Mouse (Mus musculus) monocyte, adult 5-6 weeks (primary cell): ENCODE measurements around the gene Gm2174. TPM values are rescaled to one million over a fixed set of nuclear protein-coding genes. Genes with fewer than 3 reads are reported as not detected.

Experiments used
- ATAC-seq: fragments of 153-309, 156-312 bp; replicated peaks from 2 replicates; pipeline ENCODE4 v1.8.0; 2017; ENCODE audit warnings: mild to moderate bottlenecking; ENCODE audit not compliant: low TSS enrichment, insufficient number of reproducible peaks, severe bottlenecking, poor library complexity, low FRiP score
- total RNA-seq: library from RNA; stranded (forward); fragments of 200-1000, 200-491, 200-594 nt; gene quantifications from 3 replicates; pipeline ENCODE4 v1.2.3, GENCODE M21; 2017

Gene Gm2174
- total RNA-seq, 1 experiment from 2014 or later: 8.1 TPM

GRCm38 (mm10) chrX:56481906-56482305, 34.1 kb downstream of the Gm2174 start:
- ATAC-seq: peak; percentile 94

- no peak for ATAC-seq
Measured at GRCm38 (mm10) chrX:56489758-56490157, 42.0 kb downstream of the Gm2174 start.

- no peak for ATAC-seq
Measured at GRCm38 (mm10) chrX:56497241-56497640, 49.5 kb downstream of the Gm2174 start.

Other genes with a start within 250 kb of the Gm2174 start
- not detected in 3 replicates for gene Gm773, start 235.1 kb upstream of the Gm2174 start, total RNA-seq
- gene Zfp449, start 101.6 kb upstream of the Gm2174 start, total RNA-seq: 0.29 TPM in 1 of 3 replicates, not detected in the others
- gene Smim10l2a, start 73.4 kb upstream of the Gm2174 start, total RNA-seq: 0.19 TPM in 1 of 3 replicates, not detected in the others
- gene Ints6l, start 6.9 kb downstream of the Gm2174 start, total RNA-seq: 62.3 to 99.4 TPM (median 94.4 TPM) in 3 replicates
- gene Gm10477, start 76.8 kb downstream of the Gm2174 start, total RNA-seq: not detected in 3 replicates
- not detected in 3 replicates for gene Gm648, start 101.6 kb downstream of the Gm2174 start, total RNA-seq
- gene Mmgt1, start 150.1 kb downstream of the Gm2174 start, total RNA-seq: 7.4 to 9.4 TPM (median 8.1 TPM) in 3 replicates
- 9.9 to 11.5 TPM (median 11.3 TPM) in 3 replicates for gene Slc9a6, start 161.8 kb downstream of the Gm2174 start, total RNA-seq